Mouse (Mus musculus): ENCODE measurements around the gene Olfr373. TPM values are rescaled to one million over a fixed set of nuclear protein-coding genes. Genes with fewer than 3 reads are reported as not detected.

Gene Olfr373
- polyA plus RNA-seq, 1 experiment, result not detected

- H3K4me3 ChIP-seq (ENCODE audit: control insufficient read depth, low read depth, low read length), result peak overlapping the region; percentile 93
- no peaks in the 10 kb centered on the region for H3K36me3 ChIP-seq (ENCODE audit: control insufficient read depth, insufficient read depth, low read length)
- peak overlapping the region; percentile 89 for H3K27ac ChIP-seq (ENCODE audit: control insufficient read depth, insufficient read depth, low read depth, low read length)
- H3K27me3 ChIP-seq (ENCODE audit: control insufficient read depth, insufficient read depth, low read length), result no peaks in the 10 kb centered on the region; the same call in none of the 2 replicates
- H3K4me1 ChIP-seq (ENCODE audit: control insufficient read depth, insufficient read depth, low read length), result peaks cover 22% of the 10 kb centered on the region
- no peak for TF ChIP-seq CTCF (IDR thresholded peaks at IDR 0.05; ENCODE audit: control insufficient read depth, insufficient read depth, insufficient replicate concordance, low read depth, low read length)
- TF ChIP-seq POLR2A (IDR thresholded peaks at IDR 0.05; ENCODE audit: control insufficient read depth, low read depth, low read length), result no peak
These were observed 52.7 kb downstream of the Olfr373 start for GRCm38 (mm10) chr8:72135446-72136301.

GRCm38 (mm10) chr8:72136302-72136978 lies 53.5 kb downstream of the Olfr373 start:
- Histone ChIP-seq H3K27ac (ENCODE audit: control insufficient read depth, insufficient read depth, low read depth, low read length) (peak overlapping the region; percentile 89), H3K4me3 (ENCODE audit: control insufficient read depth, low read depth, low read length) (peak overlapping the region; percentile 93), H3K4me1 (ENCODE audit: control insufficient read depth, insufficient read depth, low read length) (peaks cover 22% of the 10 kb centered on the region), H3K36me3 (ENCODE audit: control insufficient read depth, insufficient read depth, low read length) (no peaks in the 10 kb centered on the region), H3K27me3 (ENCODE audit: control insufficient read depth, insufficient read depth, low read length) (no peaks in the 10 kb centered on the region; the same call in none of the 2 replicates)
- no peak for TF ChIP-seq POLR2A (IDR thresholded peaks at IDR 0.05; ENCODE audit: control insufficient read depth, low read depth, low read length)
- TF ChIP-seq CTCF (IDR thresholded peaks at IDR 0.05; ENCODE audit: control insufficient read depth, insufficient read depth, insufficient replicate concordance, low read depth, low read length), result no peak

- no peaks in the 10 kb centered on the region for H3K36me3 ChIP-seq (ENCODE audit: control insufficient read depth, insufficient read depth, low read length)
- TF ChIP-seq POLR2A (IDR thresholded peaks at IDR 0.05; ENCODE audit: control insufficient read depth, low read depth, low read length), result no peak
- no peak for TF ChIP-seq CTCF (IDR thresholded peaks at IDR 0.05; ENCODE audit: control insufficient read depth, insufficient read depth, insufficient replicate concordance, low read depth, low read length)
- H3K27me3 ChIP-seq (ENCODE audit: control insufficient read depth, insufficient read depth, low read length), result no peaks in the 10 kb centered on the region; the same call in none of the 2 replicates
- peaks cover 22% of the 10 kb centered on the region for H3K4me1 ChIP-seq (ENCODE audit: control insufficient read depth, insufficient read depth, low read length)
- H3K27ac ChIP-seq (ENCODE audit: control insufficient read depth, insufficient read depth, low read depth, low read length), result no peak overlapping the region
- no peak overlapping the region for H3K4me3 ChIP-seq (ENCODE audit: control insufficient read depth, low read depth, low read length)
These were observed 54.5 kb downstream of the Olfr373 start for GRCm38 (mm10) chr8:72137431-72137830.

GRCm38 (mm10) chr8:72138456-72138855 lies 55.5 kb downstream of the Olfr373 start:
- Histone ChIP-seq H3K27ac (ENCODE audit: control insufficient read depth, insufficient read depth, low read depth, low read length) (no peak overlapping the region), H3K36me3 (ENCODE audit: control insufficient read depth, insufficient read depth, low read length) (no peaks in the 10 kb centered on the region), H3K4me1 (ENCODE audit: control insufficient read depth, insufficient read depth, low read length) (peaks cover 22% of the 10 kb centered on the region), H3K27me3 (ENCODE audit: control insufficient read depth, insufficient read depth, low read length) (no peaks in the 10 kb centered on the region; the same call in none of the 2 replicates), H3K4me3 (ENCODE audit: control insufficient read depth, low read depth, low read length) (no peak overlapping the region)
- no peak for TF ChIP-seq POLR2A (IDR thresholded peaks at IDR 0.05; ENCODE audit: control insufficient read depth, low read depth, low read length)
- no peak for TF ChIP-seq CTCF (IDR thresholded peaks at IDR 0.05; ENCODE audit: control insufficient read depth, insufficient read depth, insufficient replicate concordance, low read depth, low read length)

GRCm38 (mm10) chr8:72143256-72143824 lies 60.4 kb downstream of the Olfr373 start:
- Histone ChIP-seq H3K4me1 (ENCODE audit: control insufficient read depth, insufficient read depth, low read length) (no peaks in the 10 kb centered on the region), H3K27me3 (ENCODE audit: control insufficient read depth, insufficient read depth, low read length) (no peaks in the 10 kb centered on the region), H3K4me3 (ENCODE audit: control insufficient read depth, low read depth, low read length) (no peak overlapping the region), H3K36me3 (ENCODE audit: control insufficient read depth, insufficient read depth, low read length) (no peaks in the 10 kb centered on the region), H3K27ac (ENCODE audit: control insufficient read depth, insufficient read depth, low read depth, low read length) (no peak overlapping the region)
- no peak for TF ChIP-seq POLR2A (IDR thresholded peaks at IDR 0.05; ENCODE audit: control insufficient read depth, low read depth, low read length)
- TF ChIP-seq CTCF (IDR thresholded peaks at IDR 0.05; ENCODE audit: control insufficient read depth, insufficient read depth, insufficient replicate concordance, low read depth, low read length), result no peak

GRCm38 (mm10) chr8:72144345-72144975 lies 61.5 kb downstream of the Olfr373 start:
- Histone ChIP-seq H3K36me3 (ENCODE audit: control insufficient read depth, insufficient read depth, low read length) (no peaks in the 10 kb centered on the region), H3K4me3 (ENCODE audit: control insufficient read depth, low read depth, low read length) (no peak overlapping the region), H3K4me1 (ENCODE audit: control insufficient read depth, insufficient read depth, low read length) (no peaks in the 10 kb centered on the region), H3K27me3 (ENCODE audit: control insufficient read depth, insufficient read depth, low read length) (no peaks in the 10 kb centered on the region), H3K27ac (ENCODE audit: control insufficient read depth, insufficient read depth, low read depth, low read length) (no peak overlapping the region)
- TF ChIP-seq CTCF (IDR thresholded peaks at IDR 0.05; ENCODE audit: control insufficient read depth, insufficient read depth, insufficient replicate concordance, low read depth, low read length) (no peak), POLR2A (IDR thresholded peaks at IDR 0.05; ENCODE audit: control insufficient read depth, low read depth, low read length) (no peak)
